Mouse (Mus musculus): ENCODE measurements at regions not wholly inside any gene's neighbourhood (a gene's known extent, or its start where the extent isn't known, plus 50 kb on each side); places are given as distances from the start of the nearest gene placed in this dataset.

DNA sequence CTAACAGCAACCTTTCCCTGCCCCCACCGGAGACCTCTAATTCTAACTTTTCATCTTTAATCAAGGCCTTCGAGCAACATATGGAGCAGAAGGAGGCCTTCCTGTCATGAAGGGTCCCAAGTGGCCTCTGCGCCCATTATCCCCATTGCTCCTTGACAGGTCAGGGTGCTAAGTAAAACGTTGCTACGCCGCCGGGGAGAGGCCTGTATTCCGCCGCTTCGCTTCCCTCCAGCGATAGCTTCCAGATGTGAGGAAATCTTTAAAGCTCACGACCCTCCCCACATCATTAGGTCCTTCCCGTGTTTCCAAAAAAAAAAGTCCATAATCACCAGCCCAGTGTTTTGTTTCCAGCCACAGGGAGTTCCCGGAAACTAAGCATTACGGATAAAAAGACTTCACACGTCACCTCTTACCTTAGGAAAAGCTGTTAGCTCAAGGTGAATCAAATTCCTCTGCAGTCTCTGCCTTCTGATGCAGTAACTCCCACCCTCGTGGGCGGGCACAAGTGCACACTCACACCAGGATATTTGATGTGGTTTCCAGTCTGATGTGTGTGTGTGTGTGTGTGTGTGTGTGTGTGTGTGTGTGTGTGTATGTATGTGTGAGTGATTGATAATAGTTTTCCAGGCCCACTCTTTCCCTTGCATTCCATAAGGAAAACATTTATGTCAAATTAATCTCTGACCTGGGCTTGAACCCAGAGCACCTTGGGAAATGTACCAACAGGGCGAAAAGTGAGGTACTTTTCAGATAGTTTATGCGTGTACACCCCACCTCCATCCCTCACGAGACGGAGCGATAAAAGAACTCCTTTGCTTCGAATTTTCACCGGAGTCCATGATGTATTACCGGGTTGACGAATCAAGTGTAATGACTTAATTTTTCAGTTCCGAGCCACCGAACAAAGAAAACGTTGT, 107.5 kb downstream of the Gm45692 start:
- TF ChIP-seq CTCF (IDR thresholded peaks at IDR 0.05), result no peak
- DNase-seq (ENCODE audit: low spot score), result no peak
- 73% methylated on average over 30 of the region's 30 CpGs for WGBS

GRCm38 (mm10) chr8:26227529-26227895, 108.2 kb downstream of the Gm45692 start:
- no peak overlapping the region for H3K27ac ChIP-seq (ENCODE audit: low read depth, low read length)
- no peak overlapping the region for H3K4me2 ChIP-seq (ENCODE audit: low read depth, low read length, poor library complexity, severe bottlenecking)
- no peaks in the 10 kb centered on the region for H3K9me3 ChIP-seq (ENCODE audit: low read length)
- ATAC-seq (ENCODE audit: low FRiP score) (no peak), DNase-seq (ENCODE audit: low spot score) (no peak)
- 64% methylated on average over 5 of the region's 5 CpGs for WGBS
- no peaks in the 10 kb centered on the region for H3K4me1 ChIP-seq (ENCODE audit: insufficient read depth, low read length)
- no peak overlapping the region for H3K4me3 ChIP-seq (ENCODE audit: low read depth, low read length)
- TF ChIP-seq CTCF (IDR thresholded peaks at IDR 0.05), result no peak
- H3K27me3 ChIP-seq (ENCODE audit: insufficient read depth, low read length), result no peaks in the 10 kb centered on the region
- H3K9ac ChIP-seq (replicated peaks; ENCODE audit: low read length, poor library complexity, severe bottlenecking), result no peak overlapping the region
- H3K36me3 ChIP-seq (ENCODE audit: insufficient read depth, low read length), result no peaks in the 10 kb centered on the region

More for the DNA sequence above, 107.5 kb downstream of the Gm45692 start:
- Histone ChIP-seq H3K27ac (ENCODE audit: low read depth, low read length) (no peak overlapping the region), H3K4me2 (ENCODE audit: low read depth, low read length, poor library complexity, severe bottlenecking) (no peak overlapping the region), H3K36me3 (ENCODE audit: insufficient read depth, low read length) (no peaks in the 10 kb centered on the region), H3K27me3 (ENCODE audit: insufficient read depth, low read length) (no peaks in the 10 kb centered on the region), H3K9ac (replicated peaks; ENCODE audit: low read length, poor library complexity, severe bottlenecking) (no peak overlapping the region), H3K4me3 (ENCODE audit: low read depth, low read length) (no peak overlapping the region), H3K9me3 (ENCODE audit: low read length) (no peaks in the 10 kb centered on the region), H3K4me1 (ENCODE audit: insufficient read depth, low read length) (no peaks in the 10 kb centered on the region)
- no peak for ATAC-seq (ENCODE audit: low FRiP score)

DNA sequence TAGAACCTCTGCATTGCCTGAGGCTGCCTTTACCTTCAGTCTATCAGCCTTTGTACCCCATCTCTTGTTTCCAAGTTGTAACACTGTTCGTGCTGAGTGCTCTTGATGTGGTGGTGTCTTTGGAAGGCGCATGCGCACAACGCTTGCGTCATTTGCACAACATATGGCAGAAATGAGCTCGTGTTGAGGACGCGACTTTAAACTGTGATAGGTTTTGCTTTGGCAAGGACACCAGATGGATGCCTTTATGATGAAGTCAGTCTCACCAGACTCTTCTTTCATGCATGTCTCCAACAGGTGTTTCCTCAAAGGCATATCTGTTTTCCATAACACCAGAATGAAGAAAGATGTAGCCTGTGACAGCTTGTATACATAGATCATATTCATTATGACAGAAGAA, 110.2 kb downstream of the Gm45692 start:
- WGBS, result 95% methylated on average over 8 of the region's 8 CpGs
- no peaks in the 10 kb centered on the region for H3K9me3 ChIP-seq (ENCODE audit: low read length)

DNA sequence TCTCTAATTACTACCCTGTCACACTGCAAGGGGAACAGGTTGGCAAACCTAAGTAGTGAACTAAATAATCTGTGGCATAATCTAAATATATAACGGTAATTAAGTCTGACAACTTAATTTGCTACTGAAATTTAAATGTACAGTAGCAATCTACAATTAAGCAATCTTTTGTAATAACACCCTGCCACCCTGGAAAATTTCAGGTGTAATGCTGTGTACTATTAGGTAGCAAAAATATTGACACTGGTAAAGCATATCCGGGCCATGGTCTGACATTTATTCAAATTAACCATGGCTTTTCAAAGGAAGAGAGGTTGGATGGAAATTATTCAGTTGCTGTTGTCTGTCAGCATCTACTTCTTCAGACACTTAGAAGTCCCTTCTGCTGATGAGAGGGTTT, 119.7 kb downstream of the Gm45692 start:
- H3K27me3 ChIP-seq (ENCODE audit: insufficient read depth, low read length), result no peaks in the 10 kb centered on the region
- no peak overlapping the region for H3K4me3 ChIP-seq (ENCODE audit: low read depth, low read length)
- H3K27ac ChIP-seq (ENCODE audit: low read depth, low read length), result no peak overlapping the region
- no peak for ATAC-seq (ENCODE audit: low FRiP score)
- WGBS, result 84% methylated on average over 2 of the region's 2 CpGs
- no peaks in the 10 kb centered on the region for H3K4me1 ChIP-seq (ENCODE audit: insufficient read depth, low read length)
- H3K9me3 ChIP-seq (ENCODE audit: low read length), result no peaks in the 10 kb centered on the region
- no peaks in the 10 kb centered on the region for H3K36me3 ChIP-seq (ENCODE audit: insufficient read depth, low read length)
- H3K9ac ChIP-seq (replicated peaks; ENCODE audit: low read length, poor library complexity, severe bottlenecking), result no peak overlapping the region
- DNase-seq (ENCODE audit: low spot score), result no peak
- TF ChIP-seq CTCF (IDR thresholded peaks at IDR 0.05), result no peak
- no peak overlapping the region for H3K4me2 ChIP-seq (ENCODE audit: low read depth, low read length, poor library complexity, severe bottlenecking)

More for the DNA sequence above, 110.2 kb downstream of the Gm45692 start:
- Histone ChIP-seq H3K36me3 (ENCODE audit: insufficient read depth, low read length) (no peaks in the 10 kb centered on the region), H3K27ac (ENCODE audit: low read depth, low read length) (no peak overlapping the region), H3K27me3 (ENCODE audit: insufficient read depth, low read length) (no peaks in the 10 kb centered on the region), H3K4me3 (ENCODE audit: low read depth, low read length) (no peak overlapping the region), H3K4me2 (ENCODE audit: low read depth, low read length, poor library complexity, severe bottlenecking) (no peak overlapping the region), H3K4me1 (ENCODE audit: insufficient read depth, low read length) (no peaks in the 10 kb centered on the region), H3K9ac (replicated peaks; ENCODE audit: low read length, poor library complexity, severe bottlenecking) (no peak overlapping the region)
- no peak for DNase-seq (ENCODE audit: low spot score)
- no peak for ATAC-seq (ENCODE audit: low FRiP score)
- TF ChIP-seq CTCF (IDR thresholded peaks at IDR 0.05), result no peak

DNA sequence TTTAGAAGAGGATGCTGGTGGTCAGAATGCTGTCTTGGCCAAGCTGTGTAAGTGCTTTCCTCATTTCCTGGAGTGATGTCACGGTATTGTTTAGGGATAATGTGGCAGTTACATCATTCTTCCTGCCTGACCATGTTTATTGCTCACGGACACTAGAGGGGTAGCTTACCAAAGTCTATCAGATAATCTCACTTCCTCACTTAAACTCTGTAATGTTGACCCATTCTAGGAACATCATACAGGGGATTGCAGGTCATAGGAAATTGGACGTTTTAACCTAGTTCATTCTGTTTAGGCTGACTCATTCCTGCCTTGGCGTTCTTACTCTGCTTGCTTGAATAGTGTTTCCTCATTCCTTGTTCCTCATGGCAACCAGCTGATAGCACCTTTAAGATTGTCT, 120.3 kb downstream of the Gm45692 start:
- DNase-seq (ENCODE audit: low spot score) (no peak), ATAC-seq (ENCODE audit: low FRiP score) (no peak)
- H3K27ac ChIP-seq (ENCODE audit: low read depth, low read length), result no peak overlapping the region
- no peak for TF ChIP-seq CTCF (IDR thresholded peaks at IDR 0.05)
- no peak overlapping the region for H3K4me2 ChIP-seq (ENCODE audit: low read depth, low read length, poor library complexity, severe bottlenecking)
- no peaks in the 10 kb centered on the region for H3K36me3 ChIP-seq (ENCODE audit: insufficient read depth, low read length)
- H3K4me3 ChIP-seq (ENCODE audit: low read depth, low read length), result no peak overlapping the region
- WGBS, result 73% methylated on average over 4 of the region's 4 CpGs
- no peaks in the 10 kb centered on the region for H3K27me3 ChIP-seq (ENCODE audit: insufficient read depth, low read length)
- H3K4me1 ChIP-seq (ENCODE audit: insufficient read depth, low read length), result no peaks in the 10 kb centered on the region
- H3K9ac ChIP-seq (replicated peaks; ENCODE audit: low read length, poor library complexity, severe bottlenecking), result no peak overlapping the region
- no peaks in the 10 kb centered on the region for H3K9me3 ChIP-seq (ENCODE audit: low read length)

GRCm38 (mm10) chr8:26243743-26244142, 124.4 kb downstream of the Gm45692 start:
- Histone ChIP-seq H3K27me3 (ENCODE audit: insufficient read depth, low read length) (no peaks in the 10 kb centered on the region), H3K9me3 (ENCODE audit: low read length) (no peaks in the 10 kb centered on the region), H3K4me2 (ENCODE audit: low read depth, low read length, poor library complexity, severe bottlenecking) (no peak overlapping the region), H3K4me3 (ENCODE audit: low read depth, low read length) (no peak overlapping the region), H3K9ac (replicated peaks; ENCODE audit: low read length, poor library complexity, severe bottlenecking) (no peak overlapping the region), H3K27ac (ENCODE audit: low read depth, low read length) (no peak overlapping the region), H3K36me3 (ENCODE audit: insufficient read depth, low read length) (no peaks in the 10 kb centered on the region), H3K4me1 (ENCODE audit: insufficient read depth, low read length) (no peaks in the 10 kb centered on the region)
- WGBS, result 85% methylated on average over 4 of the region's 4 CpGs
- TF ChIP-seq CTCF (IDR thresholded peaks at IDR 0.05), result no peak
- ATAC-seq (ENCODE audit: low FRiP score) (no peak), DNase-seq (ENCODE audit: low spot score) (no peak)
